Mouse (Mus musculus) heart, adult 18-20 months (tissue): ENCODE data around the gene Whrn. TPM values are rescaled to one million over a fixed set of nuclear protein-coding genes. Genes with fewer than 3 reads are reported as not detected.
A peak's percentile ranks its signal among the peaks of the same experiment; 100 is the strongest.

Experiments used
- DNase-seq, 2 experiments: peaks; one replicate each; pipeline ENCODE4 v3.0.0; 2021 to 2022; ENCODE audit warnings: mixed read lengths in 1 of 2
- total RNA-seq, 2 experiments: library from RNA; stranded (reverse); gene quantifications; 2 replicates each; pipeline ENCODE4 v1.2.3; 2021

Whrn gene
- total RNA-seq, 2 experiments from 2014 or later = 15.2 to 23.6 TPM

DNA sequence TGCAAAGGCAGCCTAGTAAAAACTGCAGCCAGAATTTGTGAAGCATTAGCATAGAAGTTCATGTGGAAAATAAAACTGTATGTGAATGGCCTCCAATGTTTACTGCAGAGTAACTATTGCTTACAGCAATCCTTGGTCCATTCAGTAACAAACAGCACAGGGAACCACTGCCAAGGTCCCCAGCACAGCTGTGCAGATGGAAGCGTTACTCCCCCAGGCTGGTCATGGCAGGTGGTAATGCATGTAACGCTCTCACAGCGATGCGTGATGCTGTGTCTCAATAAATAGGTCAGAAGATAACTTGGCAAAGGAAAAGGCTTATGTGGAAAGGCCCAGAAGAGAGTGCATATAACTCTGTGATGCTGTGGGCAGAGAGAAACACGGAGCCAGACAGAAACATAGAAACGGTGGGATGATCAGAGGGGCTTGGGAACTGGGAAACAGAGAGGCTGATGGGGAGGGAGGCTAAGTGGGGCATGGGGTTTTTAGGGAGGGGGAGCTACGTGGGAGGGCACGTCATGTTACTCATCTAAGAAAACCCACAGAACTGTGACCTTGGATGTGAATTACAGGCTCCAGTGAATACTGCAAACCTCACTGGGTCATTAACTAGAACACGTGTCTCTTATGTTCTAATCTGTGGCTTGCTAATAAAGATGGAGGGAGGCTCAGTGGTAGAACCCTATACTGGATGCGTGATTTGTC lies 51.3 kb downstream of the Whrn start:
- no peak for DNase-seq

DNA sequence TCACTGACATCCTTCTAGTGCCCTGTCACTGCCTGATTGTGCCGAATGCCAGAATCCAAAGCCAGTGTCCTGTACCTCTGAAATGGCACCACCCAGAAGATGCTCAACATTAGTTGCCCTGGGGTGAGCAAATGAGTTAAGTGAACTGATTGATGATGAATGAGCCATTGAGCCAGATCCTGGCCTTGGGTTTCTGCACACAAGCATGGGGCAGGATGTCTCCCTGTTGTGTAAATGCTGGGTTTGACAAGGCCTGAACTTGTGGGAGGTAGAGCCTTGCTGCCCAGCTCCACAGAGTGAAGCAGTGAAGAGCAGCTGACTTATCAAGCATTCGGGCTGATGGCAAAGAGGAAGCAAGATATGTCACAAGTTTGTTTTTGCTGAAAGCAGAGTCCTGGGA lies 52.7 kb downstream of the Whrn start:
- DNase-seq = no peak

DNA sequence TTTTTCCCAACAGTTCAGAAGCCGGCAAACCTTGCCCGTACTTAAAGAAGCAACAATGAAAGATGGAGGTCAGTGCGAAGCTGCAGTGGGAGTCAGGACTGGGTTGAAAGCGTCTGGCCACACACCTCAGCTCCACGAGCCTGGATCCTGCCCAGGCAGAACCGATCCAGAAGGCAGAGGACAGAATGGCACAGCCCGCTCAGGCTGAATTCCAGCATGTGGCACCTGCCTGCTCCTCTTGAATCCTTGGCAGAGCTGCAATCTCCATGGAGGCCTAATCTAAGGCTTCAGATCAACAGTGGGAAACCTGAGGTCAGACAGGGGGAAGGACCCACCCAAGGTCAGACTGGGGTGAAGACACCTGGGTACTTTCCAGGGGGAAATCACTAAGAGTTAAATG lies 54.2 kb downstream of the Whrn start:
- peak; percentile 52 to 56 for DNase-seq

DNA sequence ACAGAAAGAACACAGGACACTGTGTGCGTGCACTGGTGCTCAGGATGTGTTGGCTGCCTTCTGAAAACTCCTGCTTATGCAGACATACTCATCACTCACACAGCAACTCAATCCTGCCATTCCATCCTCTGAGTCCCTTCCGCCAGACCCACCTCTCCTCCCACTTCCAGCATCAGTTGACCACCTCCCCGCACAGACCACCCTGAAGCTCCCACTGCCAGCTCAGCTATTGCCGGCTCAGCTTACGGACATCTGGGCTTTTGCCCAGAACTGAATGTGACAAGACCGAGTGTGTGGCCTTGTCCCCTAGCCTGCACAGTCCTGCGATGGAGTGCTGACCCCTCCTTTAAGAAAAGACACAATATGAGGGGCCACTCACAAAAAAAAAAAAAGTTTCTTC lies 55.5 kb downstream of the Whrn start:
- no peak for DNase-seq

DNA sequence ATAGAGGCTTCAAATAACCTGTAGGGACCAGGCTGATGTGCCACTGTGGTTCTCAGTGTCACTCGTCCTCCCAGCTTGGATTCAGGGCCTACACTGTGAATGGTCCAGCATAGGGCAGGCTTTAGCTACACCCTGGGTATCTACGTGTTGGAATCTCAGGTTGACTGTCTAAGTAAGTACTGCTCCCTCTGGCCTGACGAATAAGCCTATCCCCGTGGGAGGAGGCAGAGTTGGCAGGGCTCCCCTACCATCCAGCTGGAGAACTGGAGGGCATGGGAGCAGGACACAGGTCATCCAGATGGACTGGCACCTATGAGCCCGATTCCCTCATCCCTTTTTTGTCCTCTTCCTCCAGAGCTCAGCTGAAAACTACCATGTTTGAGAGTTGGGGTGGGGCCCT lies 57.8 kb downstream of the Whrn start:
- no peak for DNase-seq

DNA sequence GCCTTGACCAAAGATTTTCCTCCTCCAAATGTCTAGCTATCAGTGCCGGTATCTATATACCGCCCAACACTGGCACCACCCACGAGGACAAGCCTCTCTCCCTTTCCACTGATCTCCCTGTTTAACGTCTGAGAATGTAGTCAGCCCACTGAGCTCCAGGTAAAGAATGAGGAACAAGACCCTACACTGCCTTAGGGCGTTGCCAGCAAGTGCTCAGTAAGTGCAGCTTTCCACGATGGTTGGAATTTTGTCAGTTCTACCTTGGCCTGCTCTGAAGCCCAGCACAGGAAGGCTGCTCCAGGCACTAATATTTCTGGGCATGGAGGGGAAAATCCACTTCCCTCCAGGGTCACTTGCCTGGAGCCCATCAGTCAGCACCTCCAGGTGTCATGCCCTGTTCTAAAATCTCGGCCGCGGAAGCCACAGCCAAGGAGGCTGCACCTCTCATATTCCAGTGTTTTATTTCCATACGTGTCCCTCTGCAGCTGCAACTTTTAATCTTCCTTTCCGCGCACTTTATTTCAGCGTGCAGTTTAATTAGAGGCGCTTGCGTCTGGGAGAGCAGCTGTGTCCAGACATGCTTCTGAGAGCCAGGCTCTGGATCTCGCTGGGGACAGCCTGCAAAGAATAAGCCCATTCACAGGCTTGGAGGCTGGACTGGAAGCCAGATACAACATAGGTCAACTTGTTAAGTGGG lies 58.5 kb downstream of the Whrn start:
- DNase-seq = peak in 1 of 2 experiments; percentile 33

DNA sequence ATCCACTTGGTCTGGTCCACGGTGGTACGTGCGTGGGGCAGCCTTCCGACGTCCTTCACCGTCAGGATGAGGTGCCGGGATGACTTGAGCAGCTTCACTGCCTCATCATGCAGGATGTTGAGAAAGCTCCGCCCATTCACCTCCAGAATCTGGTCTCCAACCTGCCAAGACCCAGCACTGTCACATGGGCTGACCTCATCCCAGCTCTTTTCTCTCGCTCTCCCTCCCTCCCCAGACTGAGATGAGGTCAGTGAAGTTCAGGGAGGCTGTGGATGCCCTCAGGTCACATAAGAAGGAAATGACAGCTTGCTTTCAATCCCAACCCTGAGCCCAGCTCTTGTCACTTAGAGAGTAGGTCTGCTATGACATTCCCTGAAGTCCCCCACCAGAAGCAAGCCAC lies 60.4 kb downstream of the Whrn start:
- no peak for DNase-seq

DNA sequence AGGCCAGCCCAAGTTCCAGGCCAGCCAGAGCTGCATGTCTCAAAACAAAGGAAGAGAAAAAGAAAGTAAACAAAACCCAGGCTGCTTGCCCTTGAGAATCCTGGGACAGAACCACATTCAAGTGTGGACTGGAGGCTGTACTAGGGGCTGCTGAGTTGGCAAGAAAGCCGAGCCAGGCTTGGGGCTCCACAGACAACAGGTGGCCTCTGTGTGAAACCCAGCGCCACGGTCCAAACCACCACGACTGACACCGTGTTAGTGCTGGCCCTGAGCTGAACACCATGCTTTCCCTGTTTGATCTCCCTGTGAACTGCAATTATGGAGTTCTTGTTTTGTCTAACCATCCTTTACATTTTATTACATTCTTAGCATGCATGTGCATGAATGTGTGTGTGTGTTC lies 64.7 kb downstream of the Whrn start:
- DNase-seq = no peak

DNA sequence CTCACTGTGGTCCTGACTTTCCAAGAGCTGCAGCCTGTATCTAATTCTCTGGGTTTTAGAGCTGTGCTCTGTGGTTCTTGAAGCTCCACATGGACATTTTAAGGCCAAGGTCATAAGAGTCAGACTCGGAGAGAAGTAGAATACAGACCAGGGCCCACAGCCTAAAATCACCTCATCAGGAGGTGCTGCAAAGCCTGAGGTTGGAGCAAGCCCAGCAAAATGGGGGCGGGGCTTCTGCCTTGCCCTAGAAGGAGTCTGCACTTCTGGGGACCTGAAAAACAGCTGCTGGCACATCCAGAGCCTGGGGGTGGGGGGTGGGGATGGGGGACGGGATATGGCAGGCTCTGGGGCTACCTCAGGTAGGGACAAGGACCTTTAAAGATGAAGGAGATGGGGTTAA lies 65.4 kb downstream of the Whrn start:
- DNase-seq = no peak

DNA sequence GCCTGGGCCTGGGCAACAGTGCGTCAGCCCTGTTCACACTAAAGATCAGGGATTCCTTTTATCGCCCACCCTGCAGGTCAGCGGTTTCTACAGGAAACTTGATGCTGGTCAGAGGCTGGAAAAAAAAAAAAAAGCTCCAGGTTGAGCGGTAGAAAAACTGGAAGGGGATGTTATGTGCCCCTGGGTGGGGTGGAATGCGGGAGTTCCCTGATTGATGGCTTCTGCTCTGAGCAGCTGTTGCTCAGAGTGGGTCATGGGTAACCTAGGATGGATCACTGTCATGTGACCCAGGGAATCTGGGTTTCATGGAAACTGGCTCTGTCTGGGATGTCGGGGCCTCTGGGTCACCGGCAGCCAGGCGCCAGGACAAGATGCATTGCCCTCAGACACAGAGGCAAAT lies 69.5 kb downstream of the Whrn start:
- DNase-seq = no peak

DNA sequence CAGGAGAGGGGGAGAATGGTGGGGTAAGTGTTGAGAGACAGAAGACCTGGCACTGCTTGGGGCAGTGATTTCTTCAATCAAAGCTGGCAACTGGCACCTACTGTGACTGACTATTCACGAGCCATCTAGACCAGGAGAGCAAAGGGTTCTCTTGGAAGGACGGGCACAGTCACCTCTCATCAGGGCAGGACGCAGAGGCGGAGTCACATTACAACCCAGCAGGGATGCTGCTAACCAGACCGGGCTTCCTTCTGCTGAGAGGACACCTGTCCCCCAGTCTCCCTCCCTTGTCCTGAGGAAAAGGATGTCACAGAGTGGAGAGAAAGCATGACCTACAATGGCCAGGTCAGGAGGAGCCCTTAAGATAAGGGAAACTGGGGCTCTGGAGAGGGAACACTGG lies 72.0 kb downstream of the Whrn start:
- peak; percentile 35 to 36 for DNase-seq

DNA sequence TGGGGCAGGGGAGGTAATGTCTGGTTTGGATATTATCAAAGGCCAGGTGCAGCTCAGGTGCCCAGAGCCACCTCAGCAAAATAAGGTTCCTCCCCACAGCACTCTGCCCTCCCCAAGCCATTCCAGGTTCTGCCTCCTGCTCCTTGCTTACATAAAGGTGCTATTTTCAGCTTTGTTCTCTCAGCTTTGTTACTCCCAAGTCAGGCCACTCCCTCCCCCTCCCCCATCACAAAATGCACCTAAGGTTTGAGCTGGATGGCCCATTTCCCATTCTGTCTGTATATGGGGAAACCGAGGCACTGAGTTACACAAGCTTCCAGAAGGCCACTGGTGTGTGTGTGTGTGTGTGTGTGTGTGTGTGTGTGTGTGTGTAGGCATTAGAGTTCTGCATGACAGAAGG lies 72.6 kb downstream of the Whrn start:
- peak; percentile 23 to 56 for DNase-seq

DNA sequence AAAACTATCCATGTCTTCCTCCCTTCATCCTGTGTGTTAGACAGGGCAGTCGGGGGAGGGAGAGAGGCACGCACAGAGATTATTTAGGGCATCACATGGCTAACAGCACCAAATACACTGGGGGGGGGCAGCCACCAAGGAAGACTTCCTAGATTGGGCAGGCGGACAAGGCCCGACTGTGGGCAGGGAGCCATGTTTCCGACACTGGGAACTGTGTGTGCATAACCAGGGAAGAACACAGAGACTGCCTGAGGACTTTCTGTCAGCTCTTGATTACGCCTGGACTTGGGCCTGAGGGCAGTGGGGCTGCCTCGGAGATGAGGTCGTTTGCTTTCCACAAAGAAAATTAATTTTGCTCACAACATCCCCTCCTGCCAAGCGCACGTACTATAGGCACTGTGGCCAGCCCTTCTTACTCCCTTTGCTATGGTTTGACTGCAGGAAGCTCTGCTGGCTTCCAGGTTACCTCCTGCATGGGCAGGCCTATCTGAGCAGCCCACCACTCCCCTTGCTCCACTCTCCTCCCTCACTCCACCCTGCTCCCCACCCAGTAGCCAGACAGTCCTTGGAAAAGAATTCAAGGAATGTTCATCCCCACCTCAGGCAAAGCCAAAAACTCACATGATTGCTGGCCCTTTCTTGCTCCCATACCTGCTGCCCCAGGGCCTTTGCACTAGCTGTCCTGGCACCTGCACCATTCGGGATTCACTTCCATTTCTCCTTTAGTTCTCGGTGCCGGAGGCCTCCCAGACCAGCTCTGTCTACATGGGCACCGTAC lies 75.5 kb downstream of the Whrn start:
- peak; percentile 73 to 81 for DNase-seq

DNA sequence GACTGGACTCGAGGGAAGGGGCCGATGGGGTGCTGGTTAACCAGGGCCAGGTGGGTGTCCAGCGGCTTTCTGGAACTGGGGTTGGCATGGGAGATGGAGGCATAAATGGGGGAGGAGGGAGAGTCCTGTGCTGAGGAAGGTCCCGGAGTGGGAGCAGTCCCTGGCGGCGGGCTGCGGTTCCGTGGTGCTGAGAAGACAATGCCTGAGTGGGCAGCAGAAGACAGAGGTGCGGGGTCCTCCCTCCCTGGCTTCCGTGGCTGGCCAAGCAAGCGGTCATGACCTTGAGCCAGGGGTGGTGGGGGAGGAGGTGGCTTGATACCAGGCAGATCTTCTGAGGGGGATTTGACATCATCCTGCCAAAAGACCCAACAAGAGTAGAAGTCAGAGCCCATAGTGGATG lies 77.5 kb downstream of the Whrn start:
- DNase-seq = no peak

DNA sequence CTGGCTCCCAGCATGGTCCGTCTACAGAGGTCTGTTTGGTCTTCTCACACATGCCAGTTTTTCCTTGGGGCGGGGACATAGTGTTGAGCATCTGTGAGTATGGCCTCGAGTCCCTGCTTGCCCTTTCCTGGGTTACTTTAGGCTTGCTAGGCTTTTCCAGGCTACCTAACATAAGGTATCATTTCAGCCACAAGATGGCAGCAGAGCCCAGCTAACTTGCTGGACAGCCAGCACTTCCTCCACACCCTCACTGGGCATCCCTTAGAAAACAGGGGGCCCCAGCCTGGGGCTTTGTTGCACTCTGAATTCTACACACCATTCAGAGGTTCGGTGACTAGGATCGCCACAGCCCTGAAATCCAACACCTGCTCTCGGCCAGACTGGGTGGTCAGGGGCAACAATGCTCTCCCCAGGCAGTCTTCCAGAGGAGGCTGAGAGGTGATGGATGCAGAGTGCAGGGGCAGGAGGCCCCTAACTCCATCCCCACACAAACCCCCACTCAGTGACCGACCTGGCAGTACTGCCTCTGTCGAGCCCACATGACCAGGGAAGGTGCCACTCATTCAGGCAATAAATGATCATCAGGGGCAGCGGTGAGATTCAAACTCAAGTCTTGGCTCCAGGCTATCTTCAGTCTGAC lies 78.4 kb downstream of the Whrn start:
- peak; percentile 78 to 93 for DNase-seq

DNA sequence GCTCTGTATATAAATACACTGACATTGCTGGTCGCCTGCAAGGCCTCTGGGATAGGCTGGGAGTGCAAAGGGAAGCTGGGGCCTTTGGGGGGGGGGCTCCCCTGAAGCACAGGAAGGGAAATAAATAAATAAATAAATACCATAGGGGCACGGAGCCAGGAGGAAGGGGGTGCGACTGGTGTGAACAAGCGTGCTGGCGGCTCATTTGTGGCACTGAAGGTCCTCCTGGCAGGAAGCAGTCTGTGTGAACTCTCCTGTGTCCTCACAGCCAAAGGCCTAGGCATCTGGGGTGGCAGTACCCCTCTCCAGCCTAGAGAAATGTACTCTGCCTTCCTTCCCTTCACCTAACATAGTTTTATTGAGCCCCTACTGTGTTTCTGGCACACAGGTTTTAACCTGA lies 80.8 kb downstream of the Whrn start:
- peak in 1 of 2 experiments; percentile 18 for DNase-seq

DNA sequence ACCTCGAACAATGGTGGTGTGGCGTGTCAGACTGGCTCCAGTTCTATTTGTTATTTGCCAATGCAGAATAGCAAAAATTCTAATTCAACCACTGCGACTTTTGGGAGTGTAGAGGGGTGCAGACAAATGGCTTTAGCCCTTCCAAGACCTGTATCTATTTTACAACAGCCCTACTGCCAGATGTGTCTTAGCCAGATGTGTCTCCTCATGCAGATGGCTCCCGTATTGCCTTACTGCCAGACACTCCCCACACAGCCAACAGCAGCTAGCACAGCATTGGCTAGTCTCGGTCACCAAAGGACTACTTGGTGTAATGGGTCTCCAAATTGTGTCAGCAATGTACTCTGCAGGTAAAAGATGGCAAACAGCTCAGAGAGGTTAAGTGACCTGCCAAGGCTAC lies 84.6 kb downstream of the Whrn start:
- peak; percentile 59 to 61 for DNase-seq

DNA sequence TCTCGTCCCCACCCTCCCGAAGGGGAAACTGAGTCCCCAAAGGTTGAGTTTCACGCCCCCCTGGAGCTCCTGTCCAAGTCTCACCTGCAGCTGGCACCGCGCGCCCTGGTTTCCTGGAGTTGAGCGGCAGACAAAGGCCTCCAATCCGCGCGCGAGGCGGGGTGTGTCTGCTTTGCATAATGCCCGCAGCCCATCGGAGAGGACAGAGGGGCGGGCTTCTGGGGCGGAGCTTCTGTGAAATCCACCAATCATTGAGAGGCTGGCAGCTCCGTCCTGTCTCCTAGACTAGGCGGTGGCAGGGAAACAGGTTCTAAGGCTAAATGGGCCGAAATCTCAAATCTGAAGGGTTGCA lies 85.2 kb downstream of the Whrn start:
- DNase-seq = peak; percentile 95 to 97

DNA sequence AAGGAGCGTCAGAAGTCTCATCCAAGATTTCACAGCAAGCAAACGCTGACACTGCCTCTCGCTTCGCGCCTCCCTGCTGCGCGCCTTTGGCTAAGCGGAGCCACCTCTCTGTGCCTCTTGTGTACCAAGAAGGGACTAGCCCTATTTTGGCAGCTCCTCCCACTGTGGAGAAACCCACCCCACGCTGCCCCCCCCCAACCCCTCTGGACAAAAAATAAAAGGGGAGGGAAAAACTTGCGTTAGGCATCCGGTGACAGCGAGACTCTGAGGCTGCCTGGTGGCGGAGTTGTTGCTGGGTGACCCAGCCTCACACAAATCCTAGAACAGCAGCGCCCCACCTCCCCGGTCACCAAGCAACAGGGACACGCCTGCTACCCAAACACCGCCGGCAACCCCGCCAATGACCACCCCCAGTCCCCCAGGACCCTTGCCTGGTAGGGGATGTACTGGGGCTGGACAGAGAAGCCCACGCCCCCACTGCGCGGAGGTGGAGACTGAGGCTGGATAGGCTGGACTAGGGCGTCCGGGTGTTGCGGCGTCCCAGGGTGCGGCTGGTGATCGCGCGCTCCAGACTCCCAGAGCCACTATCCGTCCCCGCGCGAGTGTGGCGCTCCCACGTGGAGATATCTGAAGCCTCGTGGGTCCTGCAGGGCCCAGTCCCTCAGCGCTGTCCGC lies 85.7 kb downstream of the Whrn start:
- DNase-seq = peak; percentile 84 to 89

DNA sequence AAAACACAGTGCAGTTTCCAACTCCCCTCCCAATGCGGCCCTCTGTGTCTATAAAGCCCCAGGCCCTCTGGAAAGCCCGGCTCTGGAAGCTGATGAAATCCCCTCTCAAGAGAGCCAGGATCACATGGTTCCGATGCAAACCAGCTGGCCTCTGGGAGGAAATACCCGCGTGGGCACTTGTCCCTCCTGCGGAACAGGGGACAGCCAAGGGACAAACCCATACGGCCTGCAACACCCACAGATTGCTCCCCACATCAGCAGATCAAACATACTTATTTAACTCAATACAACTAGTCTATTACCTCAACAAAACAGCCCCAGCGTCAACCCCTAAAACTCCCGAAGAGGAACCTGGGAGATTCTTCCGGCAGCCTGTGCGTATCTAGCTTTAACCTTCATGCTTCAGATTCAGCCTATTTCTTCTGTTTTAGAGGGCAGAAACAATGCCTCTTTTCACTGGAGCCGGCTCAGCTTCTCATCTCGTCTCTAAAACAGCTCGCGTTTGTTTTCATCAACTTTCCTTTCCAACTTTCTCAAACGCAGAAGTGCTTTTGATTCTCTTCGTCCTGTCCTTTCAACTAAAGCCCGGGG lies 86.4 kb downstream of the Whrn start:
- peak; percentile 74 to 75 for DNase-seq

DNA sequence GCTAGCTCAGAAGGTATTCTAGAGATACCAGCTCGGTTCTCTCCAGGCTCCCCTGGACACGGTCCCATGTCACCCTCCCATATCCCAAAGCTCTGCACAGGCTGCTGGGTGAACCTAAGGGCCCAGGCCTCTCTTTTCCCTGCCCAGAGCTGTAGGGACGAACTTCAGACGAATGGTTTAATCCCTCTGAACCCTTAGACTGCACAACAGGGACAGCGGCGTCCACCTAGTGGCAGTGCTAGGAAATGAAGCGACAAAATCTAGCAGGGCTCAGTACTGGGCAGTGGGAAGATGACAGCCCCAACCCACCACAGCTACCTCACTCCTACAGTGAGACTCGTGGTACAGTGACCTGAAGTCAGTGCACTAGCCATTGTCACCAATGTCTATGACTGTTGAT lies 87.1 kb downstream of the Whrn start:
- DNase-seq = peak; percentile 70 to 80

DNA sequence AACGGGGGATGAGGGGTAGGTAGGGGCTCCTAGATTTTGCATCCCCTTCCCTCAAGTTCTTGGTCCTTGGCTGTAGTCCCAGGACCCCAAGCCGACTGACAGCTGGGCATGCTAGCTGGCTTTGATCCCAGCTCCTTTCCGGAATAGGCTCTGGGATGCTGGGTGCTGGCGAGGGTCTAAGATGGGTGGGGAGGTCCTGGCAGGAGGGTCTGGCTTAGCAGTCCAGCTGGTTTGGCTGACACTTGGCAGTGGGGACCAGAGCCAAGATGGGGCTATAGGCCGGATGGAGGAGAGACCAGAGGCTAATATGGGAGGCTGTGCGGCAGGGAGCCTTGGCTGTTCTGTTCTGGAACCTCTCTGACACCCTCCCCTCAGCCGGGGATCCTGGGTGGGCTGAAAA lies 87.5 kb downstream of the Whrn start:
- peak in 1 of 2 experiments; percentile 34 for DNase-seq
